Mouse (Mus musculus) forebrain, embryonic 14.5 days (tissue): ENCODE results near the gene Ppif. TPM values are rescaled to one million over a fixed set of nuclear protein-coding genes. Genes with fewer than 3 reads are reported as not detected.

Experiments used
- ATAC-seq: fragments of 200-750 bp; cut with Nextera tagmentation; 2 replicates; pipeline ENCODE4 v1.8.0; 2017; ENCODE audit warnings: mild to moderate bottlenecking, moderate library complexity
- DNase-seq: peaks from one replicate; pipeline ENCODE4 v3.0.0-alpha.2; 2015; ENCODE audit warnings: low spot score
- H3K27ac ChIP-seq: fragments of 300-500 bp; sonication (generic); 2 replicates; pipeline ENCODE4 v1.5.1; 2014; ENCODE audit warnings: low read depth, mild to moderate bottlenecking, control low read depth, low read length, moderate library complexity
- H3K27me3 ChIP-seq: fragments of 300-500 bp; sonication (generic); replicated peaks from 2 replicates; pipeline ENCODE4 v1.6.1; 2014; ENCODE audit warnings: low read length, control low read depth, mixed read lengths; ENCODE audit not compliant: control insufficient read depth, insufficient read depth
- H3K36me3 ChIP-seq: fragments of 300-500 bp; sonication (generic); 2 replicates; pipeline ENCODE4 v1.6.1; 2014; ENCODE audit warnings: low read length, control low read depth; ENCODE audit not compliant: control insufficient read depth, insufficient read depth
- H3K4me1 ChIP-seq: fragments of 300-500 bp; sonication (generic); 2 replicates; pipeline ENCODE4 v1.6.1; 2014; ENCODE audit warnings: antibody characterized with exemption, low read length, control low read depth; ENCODE audit not compliant: control insufficient read depth, insufficient read depth
- H3K4me2 ChIP-seq: fragments of 300-500 bp; sonication (generic); 2 replicates; pipeline ENCODE4 v1.6.1; 2014; ENCODE audit warnings: mild to moderate bottlenecking, control low read depth, low read length
- H3K4me3 ChIP-seq: fragments of 300-500 bp; sonication (generic); 2 replicates; pipeline ENCODE4 v1.5.1; 2014; ENCODE audit warnings: low read depth, low read length, control low read depth
- H3K9ac ChIP-seq: fragments of 300-500 bp; sonication (generic); 2 replicates; pipeline ENCODE4 v1.6.1; 2014; ENCODE audit warnings: mild to moderate bottlenecking, low read length, control low read depth, moderate library complexity
- H3K9me3 ChIP-seq: fragments of 300-500 bp; sonication (generic); replicated peaks from 2 replicates; pipeline ENCODE4 v1.6.1; 2016; ENCODE audit warnings: low read length, control low read depth, mixed read lengths; ENCODE audit not compliant: control insufficient read depth
- WGBS: fragments of 180-500 bp; shearing (Covaris S2); extraction: QIAGEN DNeasy Blood & Tissue Kit; methylation state at CpG from one replicate; pipeline ENCODE4 v1.1.7; 2014; 5-methylcytosine and 5-hydroxymethylcytosine counted together
- polyA plus RNA-seq: library from polyadenylated mRNA; unstranded; fragments of >200 nt; fragmentation: Nextera tagmentation; extraction: Ambion mirVana; gene quantifications from 2 replicates; pipeline ENCODE4 v1.2.1, GENCODE M21; 2014

Gene Ppif
- polyA plus RNA-seq, 1 experiment from 2014 or later, result 28.2 TPM

GRCm38 (mm10) chr14:25736589-25736988, 42.6 kb downstream of the Ppif start:
- DNase-seq, result peak; percentile 49
- 61% methylated on average over 6 of the region's 6 CpGs for WGBS

GRCm38 (mm10) chr14:25738591-25739001, 44.6 kb downstream of the Ppif start:
- Histone ChIP-seq H3K36me3 (no peaks in the 10 kb centered on the region), H3K4me2 (no peak overlapping the region), H3K9me3 (no peaks in the 10 kb centered on the region), H3K4me3 (no peak overlapping the region), H3K4me1 (peaks cover 9% of the 10 kb centered on the region), H3K9ac (no peak overlapping the region), H3K27me3 (no peaks in the 10 kb centered on the region), H3K27ac (no peak overlapping the region)
- DNase-seq, result no peak
- WGBS, result 70% methylated on average over 14 of the region's 14 CpGs
- ATAC-seq, result no peak

More at GRCm38 (mm10) chr14:25736589-25736988, 42.6 kb downstream of the Ppif start:
- H3K36me3 ChIP-seq, result no peaks in the 10 kb centered on the region
- no peaks in the 10 kb centered on the region for H3K9me3 ChIP-seq
- no peak overlapping the region for H3K4me3 ChIP-seq
- ATAC-seq, result peak; percentile 62; the same call in 1 of the 2 replicates
- no peaks in the 10 kb centered on the region for H3K27me3 ChIP-seq
- no peak overlapping the region for H3K9ac ChIP-seq
- no peak overlapping the region for H3K4me2 ChIP-seq
- no peak overlapping the region for H3K27ac ChIP-seq
- peaks cover 9% of the 10 kb centered on the region for H3K4me1 ChIP-seq

GRCm38 (mm10) chr14:25739957-25740565, 46.1 kb downstream of the Ppif start:
- ATAC-seq (no peak), DNase-seq (no peak)
- 63% methylated on average over 4 of the region's 4 CpGs for WGBS

GRCm38 (mm10) chr14:25741211-25741610, 47.3 kb downstream of the Ppif start:
- DNase-seq (no peak), ATAC-seq (no peak)

More at GRCm38 (mm10) chr14:25739957-25740565, 46.1 kb downstream of the Ppif start:
- no peaks in the 10 kb centered on the region for H3K9me3 ChIP-seq
- H3K4me1 ChIP-seq, result peaks cover under 1% of the 10 kb centered on the region
- H3K4me2 ChIP-seq, result no peak overlapping the region
- H3K9ac ChIP-seq, result no peak overlapping the region
- H3K27ac ChIP-seq, result no peak overlapping the region
- no peaks in the 10 kb centered on the region for H3K27me3 ChIP-seq
- no peak overlapping the region for H3K4me3 ChIP-seq
- no peaks in the 10 kb centered on the region for H3K36me3 ChIP-seq

GRCm38 (mm10) chr14:25741840-25742367, 48.0 kb downstream of the Ppif start:
- Histone ChIP-seq H3K36me3 (no peaks in the 10 kb centered on the region), H3K9me3 (no peaks in the 10 kb centered on the region), H3K4me1 (no peaks in the 10 kb centered on the region), H3K27me3 (no peaks in the 10 kb centered on the region), H3K4me3 (no peak overlapping the region), H3K4me2 (no peak overlapping the region), H3K27ac (no peak overlapping the region), H3K9ac (no peak overlapping the region)
- WGBS, result 62% methylated on average over 5 of the region's 5 CpGs
- DNase-seq, result no peak
- ATAC-seq, result no peak

More at GRCm38 (mm10) chr14:25741211-25741610, 47.3 kb downstream of the Ppif start:
- Histone ChIP-seq H3K4me3 (no peak overlapping the region), H3K4me1 (no peaks in the 10 kb centered on the region), H3K27ac (no peak overlapping the region), H3K9ac (no peak overlapping the region), H3K9me3 (no peaks in the 10 kb centered on the region), H3K27me3 (no peaks in the 10 kb centered on the region), H3K36me3 (no peaks in the 10 kb centered on the region), H3K4me2 (no peak overlapping the region)
- WGBS, result 70% methylated on average over 3 of the region's 3 CpGs

- no peak overlapping the region for H3K4me2 ChIP-seq
- ATAC-seq, result no peak
- no peak overlapping the region for H3K4me3 ChIP-seq
- H3K9ac ChIP-seq, result no peak overlapping the region
- no peaks in the 10 kb centered on the region for H3K4me1 ChIP-seq
- no peaks in the 10 kb centered on the region for H3K36me3 ChIP-seq
- WGBS, result 84% methylated on average over 5 of the region's 5 CpGs
- H3K27me3 ChIP-seq, result no peaks in the 10 kb centered on the region
- DNase-seq, result no peak
- no peaks in the 10 kb centered on the region for H3K9me3 ChIP-seq
- no peak overlapping the region for H3K27ac ChIP-seq
Observed at GRCm38 (mm10) chr14:25742943-25743342, 49.0 kb downstream of the Ppif start.

GRCm38 (mm10) chr14:25745365-25746184, 51.6 kb downstream of the Ppif start:
- WGBS, result 65% methylated on average over 11 of the region's 11 CpGs
- no peaks in the 10 kb centered on the region for H3K36me3 ChIP-seq
- H3K27me3 ChIP-seq, result no peaks in the 10 kb centered on the region
- ATAC-seq (no peak), DNase-seq (no peak)
- no peaks in the 10 kb centered on the region for H3K4me1 ChIP-seq
- no peak overlapping the region for H3K9ac ChIP-seq
- H3K4me2 ChIP-seq, result no peak overlapping the region
- no peak overlapping the region for H3K27ac ChIP-seq
- no peaks in the 10 kb centered on the region for H3K9me3 ChIP-seq
- no peak overlapping the region for H3K4me3 ChIP-seq

- H3K9ac ChIP-seq, result no peak overlapping the region
- H3K4me3 ChIP-seq, result no peak overlapping the region
- no peak for ATAC-seq
- H3K9me3 ChIP-seq, result no peaks in the 10 kb centered on the region
- no peaks in the 10 kb centered on the region for H3K36me3 ChIP-seq
- DNase-seq, result no peak
- H3K27me3 ChIP-seq, result no peaks in the 10 kb centered on the region
- no peak overlapping the region for H3K27ac ChIP-seq
- WGBS, result 95% methylated on average over 6 of the region's 6 CpGs
- H3K4me2 ChIP-seq, result no peak overlapping the region
- no peaks in the 10 kb centered on the region for H3K4me1 ChIP-seq
Observed at GRCm38 (mm10) chr14:25746371-25746770, 52.4 kb downstream of the Ppif start.
